Mouse (Mus musculus) skeletal muscle tissue, adult 2 months (tissue): ENCODE results near the gene Sgf29.
A peak's percentile ranks its signal among the peaks of the same experiment; 100 is the strongest.
"Not testable (repeated sequence)": the region's sequence is repeated elsewhere in the genome, so short reads cannot be mapped to it uniquely, and the experiment has no call there.

Experiments
- DNase-seq: peaks from one replicate; pipeline ENCODE4 v3.0.0-alpha.2; 2012; ENCODE audit warnings: low read depth, low spot score

Sgf29 gene

GRCm38 (mm10) chr7:126636733-126637520 lies 12.2 kb upstream of the Sgf29 start:
- no peak for DNase-seq

- no peak for DNase-seq
Measured at GRCm38 (mm10) chr7:126642545-126643243, 6.4 kb upstream of the Sgf29 start.

GRCm38 (mm10) chr7:126643244-126643617 lies 5.9 kb upstream of the Sgf29 start:
- not testable (repeated sequence) for DNase-seq

GRCm38 (mm10) chr7:126644345-126644744 lies 4.8 kb upstream of the Sgf29 start:
- no peak for DNase-seq

GRCm38 (mm10) chr7:126644914-126645313 lies 4.2 kb upstream of the Sgf29 start:
- no peak for DNase-seq

GRCm38 (mm10) chr7:126645708-126646107 lies 3.4 kb upstream of the Sgf29 start:
- DNase-seq = no peak

GRCm38 (mm10) chr7:126648486-126648885 lies 623 bp upstream of the Sgf29 start:
- no peak for DNase-seq

- DNase-seq = no peak
Measured at GRCm38 (mm10) chr7:126650852-126651251, 1.7 kb downstream of the Sgf29 start.

GRCm38 (mm10) chr7:126653991-126654390 lies 4.9 kb downstream of the Sgf29 start:
- no peak for DNase-seq

- no peak for DNase-seq
Measured at GRCm38 (mm10) chr7:126655695-126656094, 6.6 kb downstream of the Sgf29 start.

- no peak for DNase-seq
Measured at GRCm38 (mm10) chr7:126657522-126657921, 8.4 kb downstream of the Sgf29 start.

- DNase-seq = no peak
Measured at GRCm38 (mm10) chr7:126659771-126660170, 10.7 kb downstream of the Sgf29 start.

GRCm38 (mm10) chr7:126663646-126664045 lies 14.5 kb downstream of the Sgf29 start:
- no peak for DNase-seq

GRCm38 (mm10) chr7:126665269-126665668 lies 16.2 kb downstream of the Sgf29 start:
- DNase-seq = no peak

- DNase-seq = no peak
Measured at GRCm38 (mm10) chr7:126667495-126668090, 18.5 kb downstream of the Sgf29 start.

- DNase-seq = no peak
Measured at GRCm38 (mm10) chr7:126668452-126668851, 19.3 kb downstream of the Sgf29 start.

GRCm38 (mm10) chr7:126670152-126670551 lies 21.0 kb downstream of the Sgf29 start:
- DNase-seq = no peak

GRCm38 (mm10) chr7:126672111-126672510 lies 23.0 kb downstream of the Sgf29 start:
- no peak for DNase-seq

- DNase-seq = no peak
Measured at GRCm38 (mm10) chr7:126675104-126675503, 26.0 kb downstream of the Sgf29 start.

GRCm38 (mm10) chr7:126676207-126676606 lies 27.1 kb downstream of the Sgf29 start, which contains the start of gene Sult1a1:
TSS of gene Sult1a1 (minus strand) at chr7:126676432.
- DNase-seq = peak; percentile 79

GRCm38 (mm10) chr7:126676631-126677220 lies 27.6 kb downstream of the Sgf29 start:
- no peak for DNase-seq
